Mouse (Mus musculus): ENCODE measurements around the gene Sytl1. TPM values are rescaled to one million over a fixed set of nuclear protein-coding genes. Genes with fewer than 3 reads are reported as not detected.
A peak's percentile ranks its signal among the peaks of the same experiment; 100 is the strongest.

Gene Sytl1
- polyA plus RNA-seq (2012; ENCODE audit: insufficient read depth, low replicate concordance) = 6.0 TPM in 1 of 2 replicates, not detected in the other

DNA sequence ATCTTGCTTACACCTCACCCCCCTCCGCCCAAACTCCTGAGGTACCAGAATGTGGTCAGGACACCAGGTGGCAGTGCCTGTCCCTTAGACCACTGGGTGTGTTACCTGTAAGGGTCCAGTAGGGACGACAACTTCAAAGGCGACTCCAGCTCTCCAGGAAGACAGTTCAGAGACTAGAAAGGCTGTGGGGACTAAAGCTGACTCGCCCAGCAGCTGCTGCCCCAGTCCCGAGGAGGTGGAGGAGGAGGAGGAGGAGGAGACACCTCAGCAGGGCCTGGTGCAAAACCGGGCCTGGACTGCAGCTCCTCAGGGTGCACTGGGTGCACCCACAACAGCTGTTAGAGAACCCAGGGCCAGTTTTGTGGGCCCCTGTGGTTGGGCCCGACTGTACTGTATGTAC lies at the start of gene Sytl1:
Sytl1 (minus strand) TSS at position 232 of the 400 bp plus-strand sequence.
- peaks cover 53% of the 10 kb centered on the region for H3K4me1 ChIP-seq
- H3K36me3 ChIP-seq (replicated peaks; ENCODE audit: low read length) = peaks cover 40% of the 10 kb centered on the region
- peaks cover 36% of the 10 kb centered on the region for H3K27me3 ChIP-seq (replicated peaks)
- H3K9me3 ChIP-seq = no peaks in the 10 kb centered on the region
- no peak for TF ChIP-seq GATA1 (IDR thresholded peaks at IDR 0.05; ENCODE audit: borderline replicate concordance, low read length)
- no peak for TF ChIP-seq FLI1 (IDR thresholded peaks at IDR 0.05; ENCODE audit: low read length)
- peak within 1 kb of the TSS; percentile 81 for H3K4me3 ChIP-seq (replicated peaks)

DNA sequence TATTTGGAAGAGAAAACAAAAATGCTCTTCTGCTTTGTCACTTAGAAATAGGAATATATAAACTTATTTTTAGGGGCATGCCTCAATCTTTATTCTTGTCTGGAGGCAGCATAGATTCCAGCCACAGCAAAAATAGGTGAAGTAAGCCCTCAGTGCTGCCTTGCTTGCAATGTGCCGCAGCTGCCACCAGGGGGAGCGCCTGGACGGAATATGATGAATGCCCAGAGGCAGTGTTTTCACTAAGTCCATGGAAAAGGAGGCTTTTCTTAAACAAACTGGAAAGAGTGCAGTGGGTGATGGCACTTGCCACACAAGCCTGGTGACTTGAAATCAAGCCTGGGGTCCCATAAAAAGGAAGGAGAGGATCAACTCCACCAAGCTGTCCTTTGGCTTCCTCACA lies 47.0 kb upstream of the Sytl1 start:
- H3K4me3 ChIP-seq (replicated peaks) = no peak overlapping the region
- peaks cover 9% of the 10 kb centered on the region for H3K4me1 ChIP-seq
- H3K36me3 ChIP-seq (replicated peaks; ENCODE audit: low read length) = peaks cover 58% of the 10 kb centered on the region
- H3K9me3 ChIP-seq = no peaks in the 10 kb centered on the region
- H3K27me3 ChIP-seq (replicated peaks) = no peaks in the 10 kb centered on the region
- no peak for TF ChIP-seq GATA1 (IDR thresholded peaks at IDR 0.05; ENCODE audit: borderline replicate concordance, low read length)
- TF ChIP-seq FLI1 (IDR thresholded peaks at IDR 0.05; ENCODE audit: low read length) = no peak

DNA sequence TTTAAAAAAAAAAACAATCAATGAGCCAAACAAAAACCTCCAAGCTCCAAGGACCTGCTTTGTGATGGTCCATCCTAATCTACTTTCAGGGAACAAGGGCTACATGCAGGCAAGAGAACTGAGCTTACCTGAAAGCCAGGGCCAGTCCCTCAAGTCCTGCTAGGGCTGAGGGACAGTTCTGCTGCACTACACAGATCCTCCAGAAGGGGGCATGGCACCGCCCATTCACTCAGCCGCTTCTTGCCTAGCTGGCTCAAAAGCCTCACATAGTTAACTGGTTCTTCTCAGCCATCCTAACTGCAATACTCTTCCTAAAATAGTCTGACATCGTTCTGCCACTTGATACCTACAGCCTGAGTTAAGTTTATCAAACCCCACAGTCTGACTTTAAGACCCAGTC lies 44.4 kb upstream of the Sytl1 start:
- Histone ChIP-seq H3K9me3 (no peaks in the 10 kb centered on the region), H3K4me3 (replicated peaks) (no peak overlapping the region), H3K27me3 (replicated peaks) (no peaks in the 10 kb centered on the region), H3K36me3 (replicated peaks; ENCODE audit: low read length) (peaks cover 64% of the 10 kb centered on the region), H3K4me1 (peaks cover 6% of the 10 kb centered on the region; the same call in 1 of the 2 replicates)
- TF ChIP-seq GATA1 (IDR thresholded peaks at IDR 0.05; ENCODE audit: borderline replicate concordance, low read length) = no peak
- no peak for TF ChIP-seq FLI1 (IDR thresholded peaks at IDR 0.05; ENCODE audit: low read length)

DNA sequence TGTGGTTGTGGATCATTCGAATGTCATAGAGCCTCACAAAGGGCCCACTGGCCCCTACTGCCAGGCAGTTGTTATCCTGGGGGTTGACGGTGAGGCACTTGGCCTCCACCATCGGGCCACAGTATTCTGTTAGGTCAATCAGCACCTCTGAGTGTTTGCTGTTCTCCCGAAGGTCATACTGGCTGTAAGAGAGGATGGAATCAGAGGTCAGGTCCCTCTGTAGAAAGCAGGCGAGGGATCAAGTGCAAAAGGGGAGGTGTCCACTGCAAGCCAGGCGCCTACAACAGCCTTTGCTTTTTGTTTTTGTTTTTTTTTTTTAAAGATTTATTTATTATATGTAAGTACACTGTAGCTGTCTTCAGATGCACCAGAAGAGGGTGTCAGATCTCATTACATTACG lies 42.9 kb upstream of the Sytl1 start:
- Histone ChIP-seq H3K9me3 (no peaks in the 10 kb centered on the region), H3K27me3 (replicated peaks) (no peaks in the 10 kb centered on the region), H3K4me1 (peaks cover 7% of the 10 kb centered on the region; the same call in 1 of the 2 replicates), H3K36me3 (replicated peaks; ENCODE audit: low read length) (peaks cover 76% of the 10 kb centered on the region), H3K4me3 (replicated peaks) (no peak overlapping the region)
- TF ChIP-seq FLI1 (IDR thresholded peaks at IDR 0.05; ENCODE audit: low read length) (no peak), GATA1 (IDR thresholded peaks at IDR 0.05; ENCODE audit: borderline replicate concordance, low read length) (no peak)

DNA sequence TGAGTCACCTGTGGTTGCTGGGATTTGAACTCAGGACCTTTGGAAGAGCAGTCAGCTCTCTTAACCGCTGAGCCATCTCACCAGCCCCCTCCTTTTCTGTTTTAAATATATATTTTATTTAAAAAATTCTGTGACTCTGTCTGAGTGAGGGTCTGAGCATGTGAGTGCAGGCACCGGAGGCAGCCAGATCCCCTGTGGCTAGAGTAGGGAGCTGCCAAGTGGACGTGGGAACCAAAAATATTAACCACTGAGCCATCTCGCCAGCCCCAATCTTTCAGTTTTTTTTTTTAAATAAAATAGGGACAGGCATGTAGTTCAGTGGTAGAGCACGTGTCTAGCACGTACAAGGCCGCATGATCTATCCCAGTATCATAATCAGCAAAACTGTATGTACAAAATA lies 41.9 kb upstream of the Sytl1 start:
- Histone ChIP-seq H3K4me1 (peaks cover 11% of the 10 kb centered on the region), H3K4me3 (replicated peaks) (no peak overlapping the region), H3K36me3 (replicated peaks; ENCODE audit: low read length) (peaks cover 86% of the 10 kb centered on the region), H3K9me3 (no peaks in the 10 kb centered on the region), H3K27me3 (replicated peaks) (no peaks in the 10 kb centered on the region)
- TF ChIP-seq FLI1 (IDR thresholded peaks at IDR 0.05; ENCODE audit: low read length) = no peak
- TF ChIP-seq GATA1 (IDR thresholded peaks at IDR 0.05; ENCODE audit: borderline replicate concordance, low read length) = no peak

DNA sequence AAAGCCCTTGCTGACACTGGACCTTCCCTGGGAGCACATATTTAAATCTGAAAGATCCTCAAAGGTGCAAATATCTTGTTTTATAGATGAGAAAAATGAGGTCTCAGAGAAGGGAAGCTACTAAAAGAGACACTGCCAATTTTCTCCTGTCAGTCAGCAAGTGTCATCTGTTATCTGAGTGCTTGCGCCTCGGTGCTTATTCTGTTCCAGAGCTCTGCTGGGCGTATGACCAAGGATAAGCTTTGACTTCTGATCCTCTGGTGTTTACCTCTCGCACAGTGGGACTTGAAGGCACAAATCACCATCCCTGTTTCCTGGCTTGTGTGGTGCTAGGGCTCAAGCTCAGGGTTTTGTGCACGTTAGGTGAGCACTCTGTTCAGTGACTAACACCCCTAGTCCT lies 39.8 kb upstream of the Sytl1 start:
- peaks cover 92% of the 10 kb centered on the region for H3K36me3 ChIP-seq (replicated peaks; ENCODE audit: low read length)
- H3K27me3 ChIP-seq (replicated peaks) = no peaks in the 10 kb centered on the region
- H3K9me3 ChIP-seq = no peaks in the 10 kb centered on the region
- H3K4me3 ChIP-seq (replicated peaks) = no peak overlapping the region
- H3K4me1 ChIP-seq = peaks cover 32% of the 10 kb centered on the region
- TF ChIP-seq GATA1 (IDR thresholded peaks at IDR 0.05; ENCODE audit: borderline replicate concordance, low read length) = no peak
- no peak for TF ChIP-seq FLI1 (IDR thresholded peaks at IDR 0.05; ENCODE audit: low read length)

DNA sequence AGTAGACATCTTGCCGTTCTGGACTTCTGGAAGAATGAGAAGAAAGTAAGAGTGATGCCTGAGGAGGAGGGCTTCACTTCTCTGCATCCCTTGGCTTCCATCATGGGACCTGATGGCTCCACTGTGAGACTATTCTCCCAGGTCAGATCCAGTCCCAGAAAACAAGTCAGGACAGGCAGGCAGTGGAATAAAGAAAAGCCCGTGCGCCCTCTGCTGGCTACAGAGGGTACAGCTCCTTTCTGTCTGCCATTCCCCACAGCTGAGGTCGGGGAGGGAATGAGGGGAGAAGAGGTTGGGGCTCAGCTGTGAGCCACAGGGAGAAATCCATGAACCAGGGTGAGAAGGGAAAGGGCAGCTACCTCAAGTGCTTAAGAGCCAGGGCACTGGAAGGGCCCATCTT lies 38.9 kb upstream of the Sytl1 start:
- Histone ChIP-seq H3K36me3 (replicated peaks; ENCODE audit: low read length) (peaks cover 95% of the 10 kb centered on the region), H3K9me3 (no peaks in the 10 kb centered on the region), H3K4me1 (peaks cover 37% of the 10 kb centered on the region), H3K4me3 (replicated peaks) (no peak overlapping the region), H3K27me3 (replicated peaks) (no peaks in the 10 kb centered on the region)
- TF ChIP-seq FLI1 (IDR thresholded peaks at IDR 0.05; ENCODE audit: low read length) = no peak
- no peak for TF ChIP-seq GATA1 (IDR thresholded peaks at IDR 0.05; ENCODE audit: borderline replicate concordance, low read length)

DNA sequence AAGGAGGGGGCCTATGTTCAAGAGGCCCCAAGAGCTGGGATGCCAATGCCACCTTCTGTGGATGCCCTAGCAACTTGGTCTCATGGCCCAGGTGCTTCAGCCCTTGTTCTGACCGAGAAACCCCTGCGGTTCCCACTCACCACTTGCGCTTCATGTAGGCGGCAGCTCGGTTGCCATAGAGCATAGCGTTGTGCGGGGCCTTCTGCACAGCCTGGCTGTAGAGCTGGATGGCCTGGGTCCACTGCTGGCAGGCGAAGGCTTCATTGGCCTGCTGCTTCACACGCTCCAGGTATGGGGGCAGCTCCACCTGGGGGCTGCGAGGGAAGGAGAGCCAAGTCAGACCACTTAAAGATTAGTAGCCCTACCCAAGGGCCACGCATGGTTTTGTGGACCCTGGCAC lies 37.5 kb upstream of the Sytl1 start:
- peaks cover 98% of the 10 kb centered on the region for H3K36me3 ChIP-seq (replicated peaks; ENCODE audit: low read length)
- H3K27me3 ChIP-seq (replicated peaks) = no peaks in the 10 kb centered on the region
- H3K4me3 ChIP-seq (replicated peaks) = no peak overlapping the region
- TF ChIP-seq FLI1 (IDR thresholded peaks at IDR 0.05; ENCODE audit: low read length) = no peak
- TF ChIP-seq GATA1 (IDR thresholded peaks at IDR 0.05; ENCODE audit: borderline replicate concordance, low read length) = no peak
- H3K4me1 ChIP-seq = peaks cover 37% of the 10 kb centered on the region
- no peaks in the 10 kb centered on the region for H3K9me3 ChIP-seq

DNA sequence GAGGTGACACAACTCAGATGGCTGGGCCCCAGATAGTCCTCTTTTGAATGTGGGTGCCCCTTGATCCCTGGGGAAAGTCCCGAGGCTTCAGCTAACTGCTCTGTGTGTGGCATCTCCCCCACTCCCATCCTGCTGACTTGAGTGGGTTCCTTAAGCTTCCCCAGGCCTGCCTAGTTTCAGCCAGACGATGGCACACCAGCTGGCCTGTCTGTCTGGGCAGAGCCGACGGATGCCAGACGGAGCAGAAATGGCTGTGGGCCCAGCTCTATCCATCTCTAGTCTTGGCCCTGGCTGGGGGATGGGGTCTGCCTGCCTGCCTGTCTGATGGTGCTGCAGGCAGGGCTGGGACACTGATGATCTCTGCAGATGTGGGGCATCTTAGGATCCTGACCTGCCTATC lies 36.8 kb upstream of the Sytl1 start:
- TF ChIP-seq FLI1 (IDR thresholded peaks at IDR 0.05; ENCODE audit: low read length) (no peak), GATA1 (IDR thresholded peaks at IDR 0.05; ENCODE audit: borderline replicate concordance, low read length) (no peak)
- no peak overlapping the region for H3K4me3 ChIP-seq (replicated peaks)
- H3K9me3 ChIP-seq = no peaks in the 10 kb centered on the region
- H3K27me3 ChIP-seq (replicated peaks) = no peaks in the 10 kb centered on the region
- H3K36me3 ChIP-seq (replicated peaks; ENCODE audit: low read length) = peaks cover 98% of the 10 kb centered on the region
- H3K4me1 ChIP-seq = peaks cover 37% of the 10 kb centered on the region

DNA sequence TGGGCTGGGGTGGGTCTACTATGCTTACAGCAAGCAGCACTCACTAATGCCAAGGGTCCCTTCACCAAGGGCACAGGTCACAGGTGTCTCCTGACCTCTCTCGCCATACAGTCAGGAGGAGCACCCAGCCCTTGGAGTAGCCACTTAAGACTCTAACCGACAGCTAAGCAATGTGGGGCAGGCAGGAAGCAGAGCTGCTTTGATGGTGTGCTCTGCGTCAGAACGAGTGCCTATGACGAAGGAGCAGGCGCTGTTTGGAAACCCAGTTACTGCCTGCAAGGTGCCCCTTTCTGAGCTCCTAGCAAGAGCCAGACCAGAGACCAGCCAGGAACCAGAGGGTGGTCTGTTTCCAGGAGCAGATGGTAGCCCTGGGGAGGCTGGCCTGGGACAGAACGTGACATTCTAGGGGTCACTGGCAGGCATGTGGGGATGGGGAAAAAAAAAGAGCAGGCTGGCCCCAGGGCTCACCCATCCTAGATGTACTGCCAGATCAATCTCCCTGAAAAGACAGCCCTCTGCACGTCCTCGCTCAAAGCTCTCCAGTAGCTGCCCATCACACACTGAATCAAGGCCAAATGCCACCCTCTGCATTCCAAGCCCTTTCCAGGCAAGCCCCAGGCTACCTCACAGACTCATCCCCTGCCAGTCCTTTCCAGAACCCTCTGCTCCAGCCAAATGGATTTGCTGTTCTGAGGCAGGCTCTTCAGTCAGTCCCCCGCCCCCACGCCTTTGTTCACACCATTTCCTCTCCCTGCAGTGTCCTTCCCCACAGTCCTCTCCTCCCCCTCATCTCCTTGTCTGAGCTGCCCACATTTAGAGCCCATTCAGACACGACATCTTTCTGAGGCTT lies 35.8 kb upstream of the Sytl1 start:
- TF ChIP-seq FLI1 (IDR thresholded peaks at IDR 0.05; ENCODE audit: low read length) (no peak), GATA1 (IDR thresholded peaks at IDR 0.05; ENCODE audit: borderline replicate concordance, low read length) (no peak)
- no peaks in the 10 kb centered on the region for H3K9me3 ChIP-seq
- H3K4me1 ChIP-seq = peaks cover 37% of the 10 kb centered on the region
- peaks cover 100% of the 10 kb centered on the region for H3K36me3 ChIP-seq (replicated peaks; ENCODE audit: low read length)
- no peaks in the 10 kb centered on the region for H3K27me3 ChIP-seq (replicated peaks)
- no peak overlapping the region for H3K4me3 ChIP-seq (replicated peaks)
